8 mouse cellular contexts compared by ENCODE assay signal in genomic region chr9:58203516-58204447, GRCm38 (mm10). TPM values are rescaled to one million over a fixed set of nuclear protein-coding genes. Genes with fewer than 3 reads are reported as not detected.
A peak's percentile ranks its signal among the peaks of the same experiment; 100 is the strongest.
DNase-seq lines count a peak whose midpoint lies in the region; ATAC-seq and TF ChIP-seq lines count a peak whose summit lies in the region.

Gene Islr, minus strand, starts transcription at chr9:58204306.
Gene Islr2, minus strand, starts transcription at chr9:58204319.

- H3K4me3 ChIP-seq in hindbrain, postnatal 0 days (ENCODE audit: low read length) = peak within 1 kb of the TSS; percentile 26
- peak within 1 kb of the TSS; percentile 90 for H3K4me3 ChIP-seq in megakaryocyte, embryonic 14.5 days (replicated peaks)

- H3K9me3 ChIP-seq in hindbrain, postnatal 0 days (ENCODE audit: low read length) = no peaks in the 10 kb centered on the region
- no peaks in the 10 kb centered on the region for H3K9me3 ChIP-seq in megakaryocyte, embryonic 14.5 days

- H3K36me3 ChIP-seq in hindbrain, postnatal 0 days (ENCODE audit: insufficient read depth, low read length) = no peaks in the 10 kb centered on the region
- no peaks in the 10 kb centered on the region for H3K36me3 ChIP-seq in megakaryocyte, embryonic 14.5 days (replicated peaks; ENCODE audit: low read length)

- H3K9ac ChIP-seq in hindbrain, postnatal 0 days (replicated peaks; ENCODE audit: low read length) = no peak within 1 kb of the TSS

- WGBS in hindbrain, postnatal 0 days = 4% methylated on average over 42 of the region's 42 CpGs

- peak; percentile 28 to 36 for DNase-seq in cerebellum, adult 18-20 months
- DNase-seq in cerebellum, postnatal 25 days = peak; percentile 47 to 61
- peak; percentile 63 for DNase-seq in gastrocnemius, postnatal 10 days
- peak; percentile 85 for DNase-seq in hindbrain, postnatal 0 days (ENCODE audit: low spot score)
- DNase-seq in left cerebral cortex, postnatal 14 days (ENCODE audit: low spot score in 2 of 2) = peak; percentile 63 to 64
- DNase-seq in right cerebral cortex, postnatal 25 days = peak; percentile 27

- no peak for ATAC-seq in cerebellum, adult (ENCODE audit: insufficient number of reproducible peaks, low FRiP score, low TSS enrichment)
- ATAC-seq in hindbrain, postnatal 0 days = peak; percentile 50; the same call in 1 of the 2 replicates

- peak; percentile 72 for TF ChIP-seq CTCF in hindbrain, postnatal 0 days (IDR thresholded peaks at IDR 0.05; ENCODE audit: low read depth)

- H3K4me2 ChIP-seq in hindbrain, postnatal 0 days (ENCODE audit: low read depth, low read length) = peak within 1 kb of the TSS; percentile 49

- H3K4me1 ChIP-seq in hindbrain, postnatal 0 days (ENCODE audit: insufficient read depth, low read length) = peaks cover 9% of the 10 kb centered on the region; the same call in 1 of the 2 replicates
- peaks cover 40% of the 10 kb centered on the region for H3K4me1 ChIP-seq in megakaryocyte, embryonic 14.5 days

- H3K27me3 ChIP-seq in hindbrain, postnatal 0 days (ENCODE audit: insufficient read depth, low read length) = peaks cover 45% of the 10 kb centered on the region
- H3K27me3 ChIP-seq in megakaryocyte, embryonic 14.5 days (replicated peaks) = peaks cover 88% of the 10 kb centered on the region

- intact Hi-C loops in left cerebral cortex, postnatal 14 days (cut with DNase I) = loop anchor here (2.0 to 5.0 kb wide), 3 partner anchors 91 to 165 kb away; no protein-coding TSS in a partner anchor

- H3K27ac ChIP-seq in hindbrain, postnatal 0 days = peak within 1 kb of the TSS; percentile 78

RNA-seq across cellular contexts. Expression of gene Islr, which starts in this region (rescaled TPM):
- total RNA-seq in gastrocnemius, postnatal 10 days (2021) = 100 to 1,000 TPM in 1 of 2 experiments, 10 to 100 TPM in 1; 98.8 to 119 TPM
- total RNA-seq in hindbrain, postnatal 0 days (2014; rRNA removed) = 57.9 and 72.8 TPM in 2 replicates
- 29.9 and 33.5 TPM in 2 replicates for polyA plus RNA-seq in hindbrain, postnatal 0 days (2015; fragmentation: Nextera tagmentation; extraction: Ambion mirVana)
- total RNA-seq in left cerebral cortex, postnatal 14 days (2021) = 10 to 100 TPM; 15.8 to 16.2 TPM
- polyA plus RNA-seq in megakaryocyte, embryonic 14.5 days (2012; ENCODE audit: insufficient read depth, low replicate concordance) = 0.07 and 3.2 TPM in 2 replicates

RNA-seq across cellular contexts. Expression of gene Islr2, which starts in this region (rescaled TPM):
- total RNA-seq in gastrocnemius, postnatal 10 days (2021) = 1 to 10 TPM; 4.3 to 4.5 TPM
- 293 and 343 TPM in 2 replicates for total RNA-seq in hindbrain, postnatal 0 days (2014; rRNA removed)
- polyA plus RNA-seq in hindbrain, postnatal 0 days (2015; fragmentation: Nextera tagmentation; extraction: Ambion mirVana) = 15.8 and 19.2 TPM in 2 replicates
- 10 to 100 TPM; 86.1 to 99.6 TPM for total RNA-seq in left cerebral cortex, postnatal 14 days (2021)
- polyA plus RNA-seq in megakaryocyte, embryonic 14.5 days (2012; ENCODE audit: insufficient read depth, low replicate concordance) = 0.09 TPM in 1 of 2 replicates, not detected in the other

Comparison
In these comparisons a context has a peak if more than half of its experiments do, and no peak if none do; other contexts are left out.
1. RNA of gene Islr2 (total RNA-seq): 293 to 343 TPM in hindbrain, postnatal 0 days and 86.1 to 99.6 TPM in left cerebral cortex, postnatal 14 days; 4.3 to 4.5 TPM in gastrocnemius, postnatal 10 days; every median in the first group is over 10 times any median in the second.
2. RNA of gene Islr2 (polyA plus RNA-seq): 15.8 to 19.2 TPM in hindbrain, postnatal 0 days; 0.09 TPM in megakaryocyte, embryonic 14.5 days; every median in the first group is over 10 times any median in the second.
3. DNase-seq: peak in every context shown above with its lines; median percentile 85 in hindbrain, postnatal 0 days; 64 in left cerebral cortex, postnatal 14 days; 63 in gastrocnemius, postnatal 10 days; 54 in cerebellum, postnatal 25 days; 32 in cerebellum, adult 18-20 months; 27 in right cerebral cortex, postnatal 25 days.